Mouse (Mus musculus) adipocyte (in vitro differentiated cells): ENCODE results near the gene Hipk2.

Experiments
- DNase-seq: peaks from one replicate; pipeline ENCODE4 v3.0.0-alpha.2; 2016; ENCODE audit warnings: low spot score

Hipk2 gene

DNA sequence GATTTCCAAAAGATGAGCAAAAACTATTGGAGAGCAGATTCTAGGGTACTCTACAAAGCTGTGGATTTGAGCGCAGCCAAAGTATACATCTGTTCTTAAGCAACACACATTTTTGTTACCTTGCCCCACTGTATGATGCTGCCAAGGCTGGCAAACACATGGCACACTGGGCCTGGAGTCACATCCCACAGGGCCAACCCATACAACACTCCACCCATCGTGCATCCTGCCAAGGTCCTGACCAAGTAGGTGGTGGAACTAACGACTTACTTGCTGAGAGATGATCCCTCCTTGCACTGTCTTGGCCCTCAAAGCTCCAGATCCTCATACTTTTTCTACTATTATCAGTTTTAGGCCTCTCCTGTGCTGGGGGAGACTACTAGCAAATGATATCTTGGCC, 83.0 kb downstream of the Hipk2 start:
- peak; percentile 98 for DNase-seq

DNA sequence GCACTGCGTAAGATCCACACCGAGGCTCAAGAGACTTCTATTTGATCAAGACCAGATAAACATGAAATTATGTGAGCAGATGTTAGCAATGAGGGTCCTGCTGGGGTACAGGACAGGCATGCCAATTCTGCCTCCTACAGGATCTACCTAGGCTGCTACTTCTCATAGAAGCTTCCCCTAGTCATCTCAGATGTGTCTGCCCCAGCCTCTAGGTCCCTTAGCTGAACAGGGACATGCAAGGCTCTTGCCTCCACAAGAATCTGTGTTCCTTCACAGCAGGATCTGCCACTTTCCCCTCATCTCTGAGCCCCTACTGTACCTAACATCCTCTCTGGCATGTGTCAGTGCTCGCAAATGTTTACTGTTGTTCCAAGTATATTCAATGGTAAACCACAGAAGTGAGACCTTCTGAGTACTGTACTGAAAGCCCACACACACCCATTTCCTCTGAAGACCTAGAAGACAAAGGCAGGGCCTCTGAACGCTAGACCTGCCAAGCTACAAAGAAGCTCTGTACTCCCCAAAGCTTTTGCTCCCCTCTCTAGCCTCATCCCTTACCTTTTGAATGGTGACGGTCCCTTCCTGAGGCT, 86.6 kb downstream of the Hipk2 start:
- DNase-seq, result no peak

- peak; percentile 42 for DNase-seq
Measured at GRCm38 (mm10) chr6:38787811-38788509, 88.0 kb downstream of the Hipk2 start.

- DNase-seq, result no peak
Measured at GRCm38 (mm10) chr6:38787134-38787533, 88.8 kb downstream of the Hipk2 start.

GRCm38 (mm10) chr6:38785747-38786146, 90.2 kb downstream of the Hipk2 start:
- no peak for DNase-seq

- DNase-seq, result no peak
Measured at GRCm38 (mm10) chr6:38779411-38779810, 96.6 kb downstream of the Hipk2 start.

DNA sequence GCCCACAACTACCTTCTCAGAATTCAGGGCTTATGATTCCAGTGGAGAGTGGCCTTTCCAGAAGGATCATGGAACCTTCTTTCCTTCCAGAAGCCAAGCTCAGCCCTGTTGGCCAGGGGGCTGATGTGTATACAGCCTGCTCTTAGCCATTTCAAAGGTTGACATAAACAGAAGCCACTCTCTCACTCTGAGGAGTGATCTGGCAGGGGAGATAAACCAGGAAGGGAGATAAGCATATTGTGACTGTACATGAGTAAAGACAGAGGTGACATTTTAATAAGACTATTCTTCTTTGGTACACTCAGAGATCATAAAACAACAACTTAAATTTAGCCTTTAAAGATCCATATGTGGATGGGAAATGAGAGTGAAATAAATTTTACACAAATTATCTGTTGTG, 97.1 kb downstream of the Hipk2 start:
- DNase-seq, result no peak

GRCm38 (mm10) chr6:38776000-38776584, 99.9 kb downstream of the Hipk2 start:
- DNase-seq, result no peak

GRCm38 (mm10) chr6:38772836-38773518, 103.0 kb downstream of the Hipk2 start:
- no peak for DNase-seq

DNA sequence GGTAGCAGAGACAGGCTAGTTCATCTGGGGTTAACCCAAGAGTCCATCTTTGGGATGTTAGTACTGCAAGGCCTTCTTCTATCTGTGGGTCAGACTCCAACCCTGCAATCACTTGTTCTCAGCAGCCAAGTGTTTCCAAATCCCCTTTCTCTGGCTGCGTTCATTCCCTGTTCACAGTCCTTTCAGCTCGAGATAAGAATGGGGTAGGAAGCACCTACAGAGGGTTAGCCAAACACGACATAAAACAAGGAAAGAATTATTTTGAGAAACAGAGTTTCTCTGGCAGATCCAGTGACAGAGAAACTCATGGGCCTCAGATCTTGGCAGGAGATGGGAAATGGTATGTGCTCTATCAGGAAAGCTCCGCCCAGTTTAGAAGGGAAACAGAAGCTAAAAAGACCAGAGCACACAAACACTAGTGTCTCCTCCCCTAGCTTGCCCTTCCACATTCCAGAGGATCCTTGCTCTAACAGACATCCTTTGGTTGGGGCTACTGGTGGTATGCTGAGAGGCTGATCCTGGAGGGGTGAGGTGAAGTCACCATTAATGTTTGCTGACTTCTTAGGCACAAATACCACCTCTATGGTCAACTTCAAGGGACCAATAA, 104.8 kb downstream of the Hipk2 start:
- peak; percentile 39 for DNase-seq

GRCm38 (mm10) chr6:38769627-38770026, 106.3 kb downstream of the Hipk2 start:
- no peak for DNase-seq

DNA sequence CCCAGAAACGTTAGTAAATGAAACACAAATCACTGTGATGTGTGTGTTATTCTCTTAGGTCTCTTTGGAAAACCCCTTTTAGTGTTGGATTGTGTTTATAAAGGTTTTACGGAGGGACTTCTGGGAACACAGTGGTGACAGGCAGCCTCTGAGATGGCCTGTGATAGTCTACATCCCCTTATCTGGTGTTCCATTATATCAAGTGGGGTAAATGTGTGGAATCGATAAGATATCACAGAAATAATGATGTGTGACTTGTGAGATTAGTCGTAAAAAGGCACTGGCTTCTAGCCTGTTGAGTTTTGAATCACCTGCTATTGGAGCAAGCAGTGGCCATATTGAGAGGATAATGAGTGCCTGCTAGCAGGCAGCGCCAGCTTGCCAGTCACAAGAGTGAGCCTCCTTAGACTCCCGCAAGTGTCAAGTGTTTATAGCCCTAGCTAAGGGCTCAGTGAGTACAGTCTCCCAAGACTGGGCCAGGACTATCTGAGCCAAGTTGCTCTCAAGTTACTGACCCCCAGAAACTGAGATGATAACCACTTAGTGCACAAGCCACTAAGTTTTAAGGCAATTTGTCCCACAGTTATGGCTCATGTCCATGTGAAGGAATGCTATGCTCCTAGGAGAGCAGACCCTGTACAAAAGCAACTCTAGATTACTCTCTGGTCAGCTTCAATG, 113.2 kb downstream of the Hipk2 start:
- DNase-seq, result no peak

- no peak for DNase-seq
Measured at GRCm38 (mm10) chr6:38762006-38762405, 114.0 kb downstream of the Hipk2 start.

- DNase-seq, result no peak
Measured at GRCm38 (mm10) chr6:38760911-38761706, 114.9 kb downstream of the Hipk2 start.

- DNase-seq, result no peak
Measured at GRCm38 (mm10) chr6:38759922-38760620, 115.9 kb downstream of the Hipk2 start.

- no peak for DNase-seq
Measured at GRCm38 (mm10) chr6:38759186-38759585, 116.8 kb downstream of the Hipk2 start.

- no peak for DNase-seq
Measured at GRCm38 (mm10) chr6:38757597-38757996, 118.4 kb downstream of the Hipk2 start.

GRCm38 (mm10) chr6:38756968-38757367, 119.0 kb downstream of the Hipk2 start:
- DNase-seq, result no peak

DNA sequence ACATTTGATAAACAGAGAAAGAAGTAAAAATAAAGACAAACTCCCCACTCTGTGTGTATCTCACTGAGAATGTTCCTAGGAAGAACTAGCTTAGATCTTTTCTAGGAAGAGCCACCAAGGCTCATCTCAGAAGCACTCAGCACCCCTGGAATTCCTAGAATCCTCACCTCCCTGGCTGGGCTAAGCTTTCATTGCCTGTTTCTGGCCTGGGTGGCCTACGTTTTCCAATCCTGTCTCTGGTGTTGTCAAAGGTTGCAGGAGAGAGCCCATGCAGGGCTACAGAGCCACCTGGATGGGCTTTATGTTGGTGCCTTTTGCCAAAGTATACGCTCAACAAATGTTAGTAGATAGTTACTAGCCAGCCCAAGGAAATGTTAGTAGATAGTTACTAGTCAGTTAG, 120.0 kb downstream of the Hipk2 start:
- no peak for DNase-seq

DNA sequence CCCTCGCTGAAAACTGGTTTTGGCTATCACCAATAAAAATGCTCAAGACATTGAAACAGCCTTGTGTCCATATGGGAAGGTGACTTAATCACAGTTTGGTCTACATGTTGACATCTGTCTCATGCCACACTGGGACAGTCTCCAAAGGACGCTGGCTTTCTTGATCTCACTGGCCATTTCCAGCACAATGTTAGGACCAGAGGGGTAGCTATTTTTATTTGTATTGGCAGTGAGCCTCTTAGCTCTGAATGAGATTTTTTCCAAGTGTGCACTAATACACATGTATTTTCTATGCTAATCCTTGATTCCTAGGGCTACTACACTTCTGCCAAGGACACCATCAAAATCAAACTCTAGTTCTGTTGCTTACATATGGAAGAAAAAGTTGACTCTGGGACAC, 120.8 kb downstream of the Hipk2 start:
- peak; percentile 91 for DNase-seq

DNA sequence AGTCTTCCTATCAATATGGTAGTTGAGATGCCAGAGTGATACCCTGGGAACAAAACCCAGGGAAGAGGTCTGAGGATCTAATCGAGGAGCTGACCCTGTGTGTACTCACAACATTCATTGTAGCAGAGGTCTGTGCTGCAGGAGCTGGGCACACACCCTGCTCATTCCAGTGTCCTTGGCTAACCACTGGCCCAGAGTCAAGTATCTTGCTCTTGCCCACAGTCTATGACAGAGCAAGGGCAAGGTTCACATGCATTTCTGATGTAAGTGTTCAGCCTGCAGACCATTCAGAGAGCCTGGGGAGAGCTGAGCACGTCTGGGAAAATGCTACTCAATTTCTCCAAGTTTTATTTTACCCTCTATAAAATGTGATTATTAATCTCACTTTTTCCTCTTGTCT, 122.2 kb downstream of the Hipk2 start:
- peak; percentile 96 for DNase-seq
